Mouse (Mus musculus): ENCODE measurements around the gene Tceanc2.

Tceanc2 gene

DNA sequence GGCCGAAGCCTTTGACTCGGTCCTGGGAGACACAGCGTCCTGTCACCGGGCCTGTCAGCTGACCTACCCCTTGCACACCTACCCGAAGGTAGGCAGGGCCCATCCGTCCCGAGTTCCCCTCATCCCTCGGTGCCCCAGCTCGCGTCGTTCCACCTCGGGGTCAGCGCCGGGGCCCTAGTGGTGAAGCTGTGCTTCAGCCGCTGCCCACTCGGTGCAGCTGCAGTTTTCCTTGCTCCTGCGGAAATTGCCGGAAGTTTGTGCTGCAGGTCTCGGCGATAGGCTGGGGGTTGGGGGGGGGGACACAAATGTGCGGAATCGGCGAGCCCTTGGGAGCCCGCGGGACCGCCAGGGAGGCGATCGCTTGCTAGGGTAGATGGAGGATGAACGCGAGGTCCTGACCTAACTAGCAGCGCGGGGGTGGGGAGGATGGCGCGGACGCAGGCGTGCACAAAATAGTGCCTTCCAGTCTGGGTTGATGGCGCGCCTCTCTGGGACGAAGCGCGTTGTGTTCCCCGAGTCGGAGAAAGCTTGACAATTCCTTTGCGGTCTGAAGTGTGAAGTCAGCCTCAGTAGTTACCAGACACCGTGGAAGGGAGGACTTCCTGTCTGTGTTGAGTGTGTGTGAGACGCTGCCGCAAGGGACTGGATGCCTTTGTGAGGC is at the start of gene Tceanc2:
Tceanc2 (minus strand) TSS at position 287 of the 661 bp plus-strand sequence.
- peak; percentile 65 to 70 for DNase-seq

DNA sequence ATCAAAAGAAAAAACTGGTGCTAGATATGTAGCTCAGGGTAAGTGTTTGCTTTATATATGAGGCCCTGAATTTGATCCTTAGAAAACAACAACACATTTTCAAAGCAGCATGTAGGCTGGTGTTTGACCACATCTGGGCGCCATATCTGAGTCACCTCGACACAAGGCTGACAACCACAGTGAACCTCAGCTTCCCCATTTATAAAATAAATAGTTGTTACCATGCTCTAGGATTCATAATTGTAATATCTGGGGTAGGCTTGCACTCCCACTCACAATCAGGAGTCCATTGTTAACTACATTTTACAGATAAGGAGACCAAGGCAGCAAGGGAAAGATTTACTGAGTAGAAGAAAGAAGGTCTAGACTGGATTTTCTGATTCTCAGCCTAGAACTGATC is 47.4 kb upstream of the Tceanc2 start:
- no peak for DNase-seq

DNA sequence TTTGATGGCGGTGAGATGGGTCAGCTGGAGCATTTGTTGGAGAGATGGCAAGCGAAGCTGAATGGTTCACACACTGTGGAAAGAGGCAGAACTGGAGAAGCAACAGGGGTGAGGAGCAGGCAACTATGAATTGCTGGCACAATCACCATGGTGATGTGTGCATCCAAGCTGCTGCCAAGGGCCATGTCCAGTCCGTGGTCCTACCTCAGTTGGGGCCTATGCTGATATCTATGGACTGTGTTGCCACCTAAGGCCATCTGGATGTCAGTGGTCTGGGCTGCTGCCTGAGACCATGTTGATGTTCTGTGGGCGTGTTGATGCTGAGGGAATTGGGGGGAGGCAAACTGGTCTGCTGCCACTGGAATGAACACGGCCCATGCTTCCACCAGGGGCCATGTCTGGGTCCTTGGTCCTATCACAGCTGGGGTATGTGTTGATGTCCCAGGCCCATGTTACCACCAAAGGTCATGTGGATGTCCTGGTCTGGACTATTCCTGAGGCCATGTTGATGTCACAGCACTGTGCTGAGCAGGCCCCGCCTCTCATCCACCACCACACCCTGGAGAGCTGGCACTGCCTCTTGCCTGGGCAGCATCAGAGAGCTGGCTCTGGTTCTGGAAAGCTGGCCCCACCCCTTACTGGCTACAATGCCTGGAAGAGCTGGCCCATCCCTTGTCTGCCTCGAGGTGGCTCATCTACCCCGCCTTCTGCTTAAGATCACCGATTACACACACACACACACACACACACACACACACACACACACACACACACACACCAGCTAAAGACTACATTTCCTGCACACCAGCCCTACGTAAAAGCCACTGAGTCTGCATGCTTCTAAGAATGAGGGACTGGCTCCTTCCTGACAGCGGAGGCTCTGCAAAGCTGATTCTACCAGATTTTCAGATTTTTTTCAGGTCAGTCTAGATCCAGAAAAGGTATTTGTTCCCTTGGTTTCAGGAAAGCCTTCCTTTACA is 44.6 kb upstream of the Tceanc2 start:
- DNase-seq = peak; percentile 86 to 89

DNA sequence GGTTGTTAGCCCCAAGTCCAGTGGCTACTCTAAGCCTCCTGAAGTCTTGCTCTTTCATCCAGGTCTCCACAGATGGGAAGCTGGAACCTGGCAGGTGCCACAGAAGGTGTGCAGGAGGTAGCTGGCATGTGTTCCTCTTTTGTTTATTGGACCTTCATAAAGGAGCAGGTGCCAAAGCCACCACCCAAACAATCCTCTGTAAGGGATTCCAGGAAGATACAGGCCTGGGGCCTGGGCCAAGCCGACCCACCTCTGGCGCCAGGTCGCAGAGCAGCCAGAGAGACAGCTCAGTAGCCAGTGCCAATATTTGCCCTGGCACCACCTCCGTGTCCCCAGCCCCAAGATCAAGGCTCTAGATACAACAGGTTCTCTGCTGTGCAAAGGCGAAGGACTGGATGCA is 42.6 kb upstream of the Tceanc2 start:
- DNase-seq = peak; percentile 31 to 36

DNA sequence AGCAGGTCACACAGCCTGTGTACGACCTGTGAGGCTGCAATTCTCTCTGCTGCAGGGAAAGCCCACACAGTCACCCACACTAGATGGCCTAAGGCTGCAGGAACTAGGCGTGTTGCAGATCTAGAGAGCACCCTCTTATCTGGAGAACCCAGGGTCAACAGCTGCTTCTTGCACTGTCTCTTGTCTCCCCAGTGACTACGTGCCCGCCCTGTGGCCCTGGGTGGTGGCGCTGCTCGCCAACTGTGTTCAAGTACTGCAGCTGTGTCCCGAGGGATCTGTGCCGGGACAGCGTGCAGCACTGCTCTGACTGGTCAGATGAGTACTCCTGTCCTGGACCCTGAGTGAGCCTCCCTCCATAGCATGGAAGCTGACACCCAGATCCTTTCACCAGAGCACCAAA is 38.7 kb upstream of the Tceanc2 start:
- DNase-seq = no peak

DNA sequence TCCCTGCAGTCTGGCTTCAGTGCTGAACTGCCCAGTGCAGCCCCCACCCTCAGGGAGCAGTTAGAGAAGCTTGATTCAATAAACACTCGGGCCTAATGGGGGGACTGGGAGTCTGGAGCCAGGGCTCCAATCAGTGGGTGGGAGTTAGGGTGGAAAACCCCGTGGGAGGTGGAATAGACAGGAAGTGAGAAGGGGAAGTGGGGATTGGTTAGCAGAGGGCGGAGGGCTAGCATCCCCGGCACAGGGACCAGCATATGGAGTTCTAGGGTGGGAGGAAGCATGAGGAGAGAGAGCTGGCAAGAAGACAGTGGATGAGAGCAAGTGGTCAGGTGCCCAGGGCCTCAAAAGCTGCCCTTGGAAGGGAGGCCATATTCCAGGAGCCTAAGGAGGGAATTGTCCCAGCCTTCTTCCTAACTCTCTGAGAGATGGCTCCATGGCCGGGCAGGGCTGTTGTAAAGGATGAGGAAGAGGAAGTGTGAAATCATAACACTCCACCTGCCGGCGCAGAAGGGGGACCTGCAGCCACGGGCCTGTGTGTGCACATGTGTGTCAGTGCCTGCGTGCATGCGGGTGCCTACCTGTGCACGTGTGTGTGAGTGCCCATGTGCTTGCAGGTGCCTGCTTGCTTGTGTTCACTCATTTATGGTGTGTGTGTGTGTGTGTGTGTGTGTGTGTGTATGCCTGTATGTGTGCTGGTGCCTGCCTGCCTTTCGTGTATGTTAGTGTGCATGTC is 34.5 kb upstream of the Tceanc2 start:
- DNase-seq = peak in 1 of 2 experiments; percentile 23

DNA sequence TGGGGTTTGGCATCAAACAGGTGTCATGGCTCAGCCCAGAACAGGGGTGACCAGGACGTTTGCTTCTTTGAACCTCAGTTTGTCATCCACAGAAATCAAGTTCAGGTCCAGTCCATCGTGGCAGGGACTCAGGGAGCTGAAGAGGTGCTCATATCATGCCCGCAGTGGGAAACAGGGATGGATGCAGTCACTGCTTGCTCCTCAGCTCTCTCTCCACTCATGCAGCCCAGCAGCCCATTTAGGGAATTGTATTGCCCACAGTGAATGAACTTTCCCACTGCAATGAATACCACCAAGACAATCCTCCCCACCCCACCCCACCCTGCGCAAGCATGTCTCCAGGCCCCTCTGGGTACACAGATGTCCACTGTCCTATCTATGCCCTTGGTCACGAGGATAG is 33.0 kb upstream of the Tceanc2 start:
- no peak for DNase-seq

DNA sequence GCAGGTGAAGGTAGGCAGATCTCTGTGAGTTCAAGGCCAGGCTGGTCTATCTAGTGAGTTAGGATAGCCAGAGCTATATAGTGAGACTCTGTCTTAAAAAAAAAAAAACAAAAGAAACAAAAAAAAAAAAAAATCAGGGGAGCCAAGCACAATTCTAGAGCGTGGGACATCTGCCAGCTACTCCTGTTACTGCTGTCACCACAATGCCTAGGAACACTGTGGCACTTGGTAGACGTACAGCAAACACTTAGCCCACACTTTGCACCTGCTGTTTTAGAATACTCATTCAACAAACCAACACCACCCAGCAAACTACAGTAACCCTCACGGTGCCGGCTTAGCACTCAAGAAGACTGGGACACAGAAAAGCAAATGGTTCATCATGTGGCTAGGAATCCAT is 32.5 kb upstream of the Tceanc2 start:
- peak in 1 of 2 experiments; percentile 17 for DNase-seq

DNA sequence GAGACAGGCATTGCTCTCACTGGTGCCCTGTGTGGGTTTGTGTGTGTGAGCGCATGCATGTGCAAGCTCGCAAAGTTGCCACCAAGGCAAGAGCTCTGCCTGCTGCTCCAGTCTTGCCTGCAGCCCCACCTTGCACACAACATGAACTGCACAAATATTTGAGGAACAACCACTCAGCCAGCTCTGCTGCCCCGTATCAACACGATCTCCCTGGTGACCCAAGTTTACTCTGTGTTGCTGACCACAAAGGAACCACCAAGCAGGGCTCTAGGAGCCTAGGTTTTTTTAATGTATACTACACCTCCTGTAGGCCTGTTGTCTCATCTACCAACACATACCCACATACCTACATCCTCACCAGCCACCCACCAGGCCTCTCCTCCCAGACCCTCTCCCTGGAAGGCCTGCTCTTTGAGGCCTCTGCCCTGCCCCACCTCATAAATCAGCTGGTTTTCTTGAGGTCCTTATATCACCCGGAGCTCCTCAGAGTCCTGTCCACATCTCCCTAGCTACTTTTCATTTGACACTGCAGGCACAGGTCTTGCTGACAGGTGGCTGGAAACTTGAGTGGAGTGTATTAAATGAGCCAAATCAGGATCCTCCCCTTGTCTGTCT is 31.7 kb upstream of the Tceanc2 start:
- no peak for DNase-seq

DNA sequence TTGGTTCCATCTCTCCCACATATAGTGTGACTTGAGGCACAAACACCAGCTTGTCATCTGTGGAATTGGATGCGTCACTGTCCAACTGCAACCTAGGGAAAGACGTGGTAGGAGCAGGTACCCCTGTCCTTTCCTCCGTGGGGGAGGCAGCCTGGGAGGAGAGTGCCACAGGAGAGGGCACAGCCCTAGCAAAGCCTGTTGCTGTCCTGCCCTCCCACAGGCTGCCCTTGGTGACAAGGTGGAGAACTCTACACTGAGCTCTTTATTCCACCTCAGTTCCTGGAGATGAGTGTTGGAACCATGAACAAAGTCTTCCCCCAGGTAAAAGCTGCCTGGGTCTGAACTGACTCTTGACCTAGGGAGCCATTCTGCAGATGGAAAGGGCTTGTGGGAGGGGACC is 30.0 kb upstream of the Tceanc2 start, which contains the start of gene Ldlrad1:
Ldlrad1 (plus strand) TSS at position 301 of the 400 bp plus-strand sequence.
- no peak for DNase-seq

DNA sequence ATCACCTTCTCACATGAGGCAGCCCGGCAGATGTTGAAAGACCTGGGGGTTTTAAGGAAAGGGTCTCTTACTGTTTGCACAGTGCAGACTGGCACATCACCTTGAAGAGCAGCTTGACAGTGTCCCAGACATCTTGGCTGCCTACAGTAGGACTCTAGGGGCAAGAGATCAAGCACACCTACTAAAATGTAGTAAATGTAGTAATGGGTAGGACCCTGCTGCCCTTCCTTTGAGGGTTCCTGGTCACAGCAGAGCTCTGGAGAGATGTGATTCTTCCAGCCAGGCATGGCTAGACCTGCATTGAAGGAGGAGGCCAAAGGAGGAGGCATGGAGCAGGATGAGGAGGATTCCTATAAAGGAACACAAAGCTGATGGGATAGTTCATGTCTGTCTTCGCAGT is 28.1 kb upstream of the Tceanc2 start:
- no peak for DNase-seq

DNA sequence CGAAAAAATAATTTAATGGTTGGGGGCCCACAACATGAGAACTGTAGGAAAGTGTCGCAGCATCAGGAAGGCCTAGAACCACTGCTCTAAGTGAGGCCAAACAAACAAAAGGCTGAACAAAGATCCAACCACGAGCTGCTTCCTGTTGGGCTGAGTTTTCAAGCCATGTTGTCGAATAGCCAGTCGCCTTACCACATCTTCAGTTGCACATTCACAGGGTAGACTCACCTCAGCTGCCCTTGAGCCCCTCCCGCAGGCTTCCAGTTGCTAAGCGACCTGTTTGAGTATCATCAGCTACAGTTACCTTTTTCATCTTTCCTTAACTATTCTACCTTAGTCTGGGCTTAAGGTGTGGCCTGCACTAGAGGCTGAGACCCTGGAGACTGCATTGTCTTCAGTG is 24.1 kb upstream of the Tceanc2 start:
- no peak for DNase-seq

DNA sequence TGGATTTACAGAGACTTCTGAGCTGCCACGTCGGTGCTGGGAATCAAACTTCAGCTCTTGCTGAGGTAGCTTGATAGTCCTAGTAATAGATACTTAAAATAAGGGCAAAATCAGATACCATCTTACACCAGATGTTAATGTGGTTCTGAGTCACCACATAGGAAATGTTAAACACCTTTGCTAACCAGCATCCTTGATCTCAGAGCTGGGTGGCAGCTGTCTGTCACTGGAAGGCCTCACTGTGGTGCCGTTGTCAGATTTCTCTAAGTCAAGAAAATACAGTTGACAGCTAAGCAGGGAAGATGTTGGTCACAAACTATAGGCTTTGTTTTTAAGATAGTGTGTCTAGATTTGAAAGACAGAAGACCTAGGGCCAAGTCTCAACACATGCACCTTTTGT is 22.9 kb upstream of the Tceanc2 start:
- DNase-seq = no peak

DNA sequence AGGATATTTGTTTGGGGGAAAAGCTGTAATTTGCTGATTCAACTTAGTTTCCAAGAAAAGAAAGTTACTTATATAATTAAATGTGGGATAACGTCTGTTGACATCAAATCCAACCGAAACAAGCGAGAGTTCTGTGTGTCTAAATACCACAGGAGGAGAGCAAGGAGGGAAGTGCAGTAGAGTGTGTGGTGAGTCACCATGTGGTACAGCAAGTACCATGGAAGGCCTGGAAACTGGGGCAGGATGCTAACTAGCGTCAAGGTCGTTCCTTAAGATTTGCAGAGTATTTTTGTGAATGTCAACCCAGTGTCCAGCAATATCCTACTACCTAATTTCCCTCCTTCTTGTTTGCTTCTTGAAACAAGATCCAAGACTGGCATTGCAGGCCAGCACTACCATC is 19.2 kb upstream of the Tceanc2 start:
- DNase-seq = no peak

DNA sequence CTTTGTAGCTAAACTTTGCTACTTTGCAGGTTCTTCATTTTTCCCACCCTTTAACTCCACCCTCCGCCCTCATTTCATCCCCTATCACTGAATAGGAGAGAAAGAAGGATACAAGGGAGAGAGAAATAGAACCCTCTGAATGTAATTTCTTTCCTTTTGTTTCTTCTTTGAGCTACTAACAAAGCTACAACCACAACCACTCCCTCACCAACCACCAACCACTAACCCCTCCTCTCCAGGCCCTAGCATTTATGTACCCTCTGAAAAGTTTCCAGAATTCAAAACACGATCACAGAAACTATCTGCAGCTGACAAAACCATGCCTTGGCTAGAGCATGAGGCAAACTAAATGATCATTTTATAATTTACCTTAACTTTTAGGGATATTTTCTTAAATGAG is 17.5 kb upstream of the Tceanc2 start:
- DNase-seq = no peak

DNA sequence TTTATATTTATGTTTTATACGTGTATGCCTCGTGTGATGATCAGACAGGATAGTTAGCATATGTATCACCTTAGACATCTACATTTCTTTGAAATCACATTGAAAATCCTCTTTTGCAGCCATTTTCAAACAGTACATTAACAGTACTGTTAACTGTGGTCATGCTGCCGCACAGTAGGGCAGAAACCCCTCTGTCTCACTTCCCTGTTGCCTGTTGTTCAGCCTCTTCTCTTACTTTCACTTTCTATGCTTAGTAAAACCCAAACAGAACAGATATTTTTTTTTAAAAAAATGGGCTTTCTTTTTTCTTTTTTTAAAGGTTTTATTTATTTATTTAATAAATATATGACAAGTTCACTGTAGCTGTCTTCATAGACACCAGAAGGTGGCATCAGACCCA is 14.9 kb upstream of the Tceanc2 start:
- DNase-seq = no peak

DNA sequence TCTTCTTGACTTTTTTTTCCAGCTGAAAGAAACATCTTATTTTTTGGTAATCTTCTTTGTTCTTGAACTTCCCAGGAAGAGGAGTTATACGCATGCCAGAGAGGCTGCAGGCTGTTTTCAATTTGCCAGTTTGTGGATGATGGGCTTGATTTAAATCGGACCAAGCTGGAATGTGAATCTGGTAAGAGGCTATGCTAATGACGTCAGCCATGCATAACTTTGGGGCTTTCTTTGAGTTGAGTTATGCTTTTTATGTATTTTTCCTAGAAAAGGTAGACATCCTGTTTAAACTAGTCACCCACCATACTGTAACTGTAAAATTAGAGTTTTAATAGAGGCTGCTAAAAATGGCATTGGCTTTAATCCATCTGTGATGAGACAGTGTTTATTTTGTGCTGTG is 6.8 kb upstream of the Tceanc2 start:
- no peak for DNase-seq

DNA sequence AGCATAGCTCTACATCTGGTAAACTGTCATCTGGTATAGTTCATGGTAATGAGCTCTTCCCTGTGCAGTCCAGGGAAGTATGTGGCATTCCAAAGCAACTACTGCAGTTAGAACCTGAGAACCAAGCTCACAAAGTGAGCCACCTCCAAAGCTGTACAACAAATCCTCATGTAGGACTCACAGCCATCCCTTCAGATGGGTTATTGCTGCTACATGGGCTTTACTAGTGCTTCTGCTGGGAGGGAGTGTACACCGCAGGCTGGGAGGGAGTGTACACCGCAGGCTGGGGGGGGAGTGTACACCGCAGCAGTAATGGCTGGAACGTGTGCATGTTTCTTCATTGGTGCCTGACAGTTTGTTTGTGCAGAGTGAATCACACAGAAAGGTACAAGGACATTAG is 4.3 kb upstream of the Tceanc2 start:
- no peak for DNase-seq

DNA sequence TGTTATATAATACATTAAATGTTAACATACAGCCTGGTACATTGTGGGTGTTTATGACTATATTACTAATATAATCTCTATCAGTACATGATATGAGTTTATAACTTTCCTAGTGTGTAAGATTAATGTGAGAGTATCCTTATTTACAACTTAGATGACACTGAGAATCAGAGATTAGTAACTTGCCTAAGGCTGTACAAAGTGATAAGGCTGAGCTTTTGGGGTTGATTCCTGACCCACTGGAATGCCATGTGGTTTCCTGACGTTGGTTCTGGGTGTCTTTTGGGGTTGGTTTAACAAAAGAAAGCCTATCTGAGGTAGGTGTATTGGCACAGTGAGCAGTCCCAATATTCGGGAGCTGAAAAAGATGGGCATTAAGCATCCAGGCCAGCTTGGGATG is 3.9 kb upstream of the Tceanc2 start:
- no peak for DNase-seq

DNA sequence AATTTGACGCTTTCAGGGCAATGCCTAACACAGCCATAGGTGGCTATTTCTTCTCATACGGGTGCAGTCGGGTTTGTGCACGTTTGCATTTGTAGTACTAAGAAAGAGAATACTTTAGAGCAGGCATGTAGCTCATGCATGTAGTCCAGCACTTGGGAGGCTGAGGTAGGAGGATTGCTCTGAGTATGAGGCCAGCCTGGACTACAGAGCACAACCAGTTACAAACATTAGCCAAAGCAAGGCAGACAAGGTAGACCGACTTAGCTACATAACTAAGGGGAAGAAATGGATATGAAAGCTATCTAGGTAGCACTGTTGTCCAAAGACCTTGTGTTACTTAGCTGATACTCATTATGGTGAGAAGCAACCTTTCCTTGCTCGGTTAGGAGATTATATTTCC is 3.0 kb upstream of the Tceanc2 start:
- no peak for DNase-seq

DNA sequence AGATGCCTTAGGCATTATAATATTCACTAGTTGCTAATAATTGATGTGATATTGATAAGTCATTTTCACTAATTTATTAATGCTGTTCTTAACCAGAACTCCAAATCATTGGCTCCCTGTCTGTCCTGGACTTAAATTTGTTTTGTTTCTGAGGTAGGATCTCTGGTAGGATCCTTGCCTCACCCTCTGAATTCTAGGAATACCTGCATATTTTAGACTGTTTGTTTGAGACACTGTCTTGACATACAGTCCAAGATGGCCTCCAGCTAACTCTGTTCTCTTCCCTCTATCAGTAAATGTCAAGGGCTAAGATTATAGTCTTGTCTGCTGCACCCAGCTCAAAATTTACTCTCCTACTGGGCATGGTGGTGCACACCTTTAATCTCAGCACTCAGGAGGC is 1.8 kb upstream of the Tceanc2 start:
- no peak for DNase-seq

DNA sequence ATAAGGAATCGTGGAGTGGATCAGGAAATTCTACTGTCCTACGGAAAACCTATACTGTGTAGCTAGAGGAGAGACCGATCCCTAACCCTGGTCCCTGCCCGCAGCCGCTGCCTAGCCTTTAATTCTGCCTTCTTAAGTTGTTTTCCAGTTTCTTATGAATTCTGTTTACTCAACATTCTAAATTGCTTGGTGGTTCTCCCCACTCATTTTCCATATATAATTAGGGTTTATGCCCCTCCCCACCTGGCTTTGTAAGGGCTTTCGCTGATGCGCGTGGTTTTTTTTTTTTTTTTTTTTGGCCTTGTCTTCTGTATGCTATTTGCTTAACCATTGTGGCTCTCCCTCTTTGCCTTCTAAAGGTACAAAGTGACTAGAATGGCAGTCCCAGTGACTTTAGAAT is 645 bp upstream of the Tceanc2 start:
- no peak for DNase-seq

All from cerebellum, postnatal 14 days (tissue).